Mouse (Mus musculus) kidney, embryonic 14.5 days (tissue): ENCODE data around the gene Rhd. TPM values are rescaled to one million over a fixed set of nuclear protein-coding genes. Genes with fewer than 3 reads are reported as not detected.
"Not testable (repeated sequence)": the region's sequence is repeated elsewhere in the genome, so short reads cannot be mapped to it uniquely, and the experiment has no call there.

ENCODE experiments used
- ATAC-seq: fragments of 200-750 bp; cut with Nextera tagmentation; 2 replicates; pipeline ENCODE4 v1.8.0; 2017; ENCODE audit warnings: moderate number of reproducible peaks, mild to moderate bottlenecking, moderate TSS enrichment, moderate library complexity; ENCODE audit not compliant: low FRiP score, low TSS enrichment
- H3K27ac ChIP-seq: fragments of 300-500 bp; sonication (generic); 2 replicates; pipeline ENCODE4 v1.5.1; 2014; ENCODE audit warnings: low read depth, mild to moderate bottlenecking, low read length, moderate library complexity, mixed read lengths
- H3K27me3 ChIP-seq: fragments of 300-500 bp; sonication (generic); 2 replicates; pipeline ENCODE4 v1.6.1; 2014; ENCODE audit warnings: mild to moderate bottlenecking, low read length; ENCODE audit not compliant: control insufficient read depth, insufficient read depth
- H3K36me3 ChIP-seq: fragments of 300-500 bp; sonication (generic); 2 replicates; pipeline ENCODE4 v1.6.1; 2014; ENCODE audit warnings: low read length, mixed read lengths; ENCODE audit not compliant: control insufficient read depth, insufficient read depth
- H3K4me1 ChIP-seq: fragments of 300-500 bp; sonication (generic); 2 replicates; pipeline ENCODE4 v1.6.1; 2014; ENCODE audit warnings: low read length, mixed read lengths; ENCODE audit not compliant: control insufficient read depth, insufficient read depth
- H3K4me2 ChIP-seq: fragments of 300-500 bp; sonication (generic); replicated peaks from 2 replicates; pipeline ENCODE4 v1.6.1; 2014; ENCODE audit warnings: low read depth, mild to moderate bottlenecking, low read length
- H3K4me3 ChIP-seq: fragments of 300-500 bp; sonication (generic); 2 replicates; pipeline ENCODE4 v1.5.1; 2014; ENCODE audit warnings: mild to moderate bottlenecking, low read length
- H3K9ac ChIP-seq: fragments of 300-500 bp; sonication (generic); 2 replicates; pipeline ENCODE4 v1.6.1; 2014; ENCODE audit warnings: low read depth, mild to moderate bottlenecking, low read length, moderate library complexity
- H3K9me3 ChIP-seq: fragments of 300-500 bp; sonication (generic); 2 replicates; pipeline ENCODE4 v1.6.1; 2016; ENCODE audit warnings: low read length; ENCODE audit not compliant: control insufficient read depth
- WGBS: fragments of 180-500 bp; shearing (Covaris S2); extraction: QIAGEN DNeasy Blood & Tissue Kit; methylation state at CpG from one replicate; pipeline ENCODE4 v1.1.7; 2014; 5-methylcytosine and 5-hydroxymethylcytosine counted together
- polyA plus RNA-seq: library from polyadenylated mRNA; unstranded; fragments of >200 nt; fragmentation: Nextera tagmentation; extraction: Ambion mirVana; gene quantifications from 2 replicates; pipeline ENCODE4 v1.2.1, GENCODE M21; 2014

Rhd gene
- 1.1 and 1.2 TPM in 2 replicates for polyA plus RNA-seq

DNA sequence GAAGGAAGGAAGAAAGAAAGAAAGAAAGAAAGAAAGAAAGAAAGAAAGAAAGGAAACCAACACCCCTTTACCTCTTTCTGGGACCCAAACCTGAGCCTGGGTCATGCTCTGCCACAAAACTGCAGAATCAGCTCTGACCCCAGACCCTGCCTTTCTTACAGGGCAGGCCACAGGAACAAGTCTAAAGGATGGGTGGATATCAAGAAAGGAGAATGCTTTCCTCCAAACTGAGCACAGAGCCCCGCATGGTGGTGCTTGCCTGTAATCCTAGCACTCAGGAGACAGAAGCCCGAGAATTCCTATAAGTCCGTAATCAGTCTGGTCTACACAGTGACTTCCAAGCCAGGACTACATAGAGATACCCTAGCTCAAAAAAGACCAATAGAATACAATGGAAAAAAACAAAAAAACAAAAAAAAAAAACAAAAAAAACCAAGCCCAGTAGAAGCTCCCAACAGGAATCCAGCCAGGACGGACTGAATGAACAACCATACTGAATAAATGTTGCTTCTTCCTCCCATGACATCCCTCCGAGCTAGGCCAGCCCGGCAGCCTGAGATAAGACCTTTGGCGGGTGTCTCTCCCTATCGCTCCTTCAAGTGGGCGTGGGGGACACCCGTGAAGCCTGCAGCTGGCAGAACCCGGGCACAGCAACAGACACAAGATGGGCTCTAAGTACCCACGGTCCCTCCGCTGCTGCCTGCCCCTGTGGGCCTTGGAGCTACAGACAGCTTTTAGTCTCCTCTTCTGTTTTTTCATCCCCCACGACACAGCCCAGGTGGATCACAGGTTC is at the start of gene Rhd:
Rhd (plus strand) TSS at position 600 of the 793 bp plus-strand sequence.
- 77% methylated on average over 14 of the region's 14 CpGs for WGBS
- Histone ChIP-seq H3K4me2 (no peak within 1 kb of the TSS), H3K36me3 (no peaks in the 10 kb centered on the region), H3K4me1 (peaks cover 5% of the 10 kb centered on the region), H3K9me3 (no peaks in the 10 kb centered on the region), H3K27me3 (peaks cover 9% of the 10 kb centered on the region), H3K4me3 (no peak within 1 kb of the TSS), H3K9ac (no peak within 1 kb of the TSS), H3K27ac (no peak within 1 kb of the TSS)
- no peak for ATAC-seq

DNA sequence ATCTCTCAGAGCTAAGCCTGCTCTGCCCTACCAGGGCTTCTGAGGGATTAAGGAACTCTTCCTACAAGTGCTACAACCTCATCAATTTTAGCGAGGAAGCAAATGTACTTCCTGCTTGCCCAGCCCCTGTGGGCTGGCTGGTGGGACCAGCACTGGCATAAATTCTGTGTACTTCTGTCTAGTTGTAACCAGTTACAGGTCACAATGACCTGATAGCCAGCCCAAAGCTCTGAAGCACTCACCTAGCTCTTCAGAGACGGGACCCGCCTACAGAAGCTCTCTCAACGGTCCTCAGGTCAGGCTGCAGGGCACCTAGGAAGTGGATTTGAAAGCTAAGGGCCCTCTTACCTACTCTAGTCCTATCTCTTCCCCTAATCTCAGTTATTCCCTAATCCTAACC is 46.6 kb upstream of the Rhd start:
- 88% methylated on average over 4 of the region's 4 CpGs for WGBS
- no peak overlapping the region for H3K9ac ChIP-seq
- 0 out of 2 replicates have a peak, but pooled peaks cover 3% of the 10 kb centered on the region for H3K4me1 ChIP-seq
- H3K27me3 ChIP-seq = no peaks in the 10 kb centered on the region
- H3K4me2 ChIP-seq = no peak overlapping the region
- no peak overlapping the region for H3K27ac ChIP-seq
- H3K36me3 ChIP-seq = peaks cover 14% of the 10 kb centered on the region; the same call in 1 of the 2 replicates
- ATAC-seq = no peak
- no peak overlapping the region for H3K4me3 ChIP-seq
- no peaks in the 10 kb centered on the region for H3K9me3 ChIP-seq

DNA sequence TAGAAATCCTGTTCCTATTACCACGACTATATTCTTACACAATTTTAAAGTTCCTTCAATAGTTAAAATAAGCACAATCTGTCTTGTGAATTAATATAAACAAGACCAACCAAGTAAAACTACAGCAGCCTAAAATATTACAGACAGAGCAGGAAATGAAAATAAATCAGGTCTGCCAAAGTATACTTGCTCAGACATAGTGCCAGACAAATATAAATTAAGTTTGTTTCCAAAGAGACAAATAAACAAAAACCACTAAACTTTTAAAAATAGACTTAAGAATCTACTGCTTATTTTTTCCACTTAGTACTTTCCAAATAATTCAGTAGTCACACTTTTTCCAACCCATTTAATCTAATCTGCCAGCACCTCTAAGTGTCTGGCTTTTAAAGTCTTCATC is 43.3 kb upstream of the Rhd start:
- Histone ChIP-seq H3K27me3 (no peaks in the 10 kb centered on the region), H3K4me1 (0 out of 2 replicates have a peak, but pooled peaks cover 3% of the 10 kb centered on the region), H3K36me3 (peaks cover 9% of the 10 kb centered on the region; the same call in 1 of the 2 replicates), H3K27ac (no peak overlapping the region), H3K4me2 (no peak overlapping the region), H3K4me3 (no peak overlapping the region), H3K9ac (no peak overlapping the region), H3K9me3 (no peaks in the 10 kb centered on the region)
- 57% methylated on average over 1 of the region's 1 CpGs for WGBS
- ATAC-seq = no peak

DNA sequence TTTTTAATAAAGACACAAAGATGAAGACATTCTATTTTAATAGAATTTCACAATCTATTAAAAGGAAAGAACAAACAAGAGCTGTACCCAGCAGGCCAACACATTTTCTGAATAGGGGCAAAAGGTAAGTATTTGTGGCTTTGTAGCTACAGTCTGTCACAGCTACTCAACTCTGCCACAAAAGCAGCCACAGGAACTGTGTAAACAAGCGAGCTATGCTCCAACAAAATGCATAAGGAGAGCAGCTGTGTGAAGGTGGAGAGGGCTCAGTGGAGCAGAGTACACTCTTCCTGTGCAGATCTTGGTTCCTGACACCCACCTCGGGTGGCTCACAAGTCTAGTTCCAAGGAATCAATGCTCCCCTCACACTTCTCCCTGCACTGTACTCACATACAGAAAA is 40.8 kb upstream of the Rhd start:
- Histone ChIP-seq H3K27ac (no peak overlapping the region), H3K4me2 (no peak overlapping the region), H3K4me1 (0 out of 2 replicates have a peak, but pooled peaks cover 3% of the 10 kb centered on the region), H3K9me3 (no peaks in the 10 kb centered on the region), H3K27me3 (no peaks in the 10 kb centered on the region), H3K9ac (no peak overlapping the region), H3K4me3 (no peak overlapping the region), H3K36me3 (peaks cover 27% of the 10 kb centered on the region; the same call in 1 of the 2 replicates)
- no peak for ATAC-seq
- 54% methylated on average over 2 of the region's 2 CpGs for WGBS

DNA sequence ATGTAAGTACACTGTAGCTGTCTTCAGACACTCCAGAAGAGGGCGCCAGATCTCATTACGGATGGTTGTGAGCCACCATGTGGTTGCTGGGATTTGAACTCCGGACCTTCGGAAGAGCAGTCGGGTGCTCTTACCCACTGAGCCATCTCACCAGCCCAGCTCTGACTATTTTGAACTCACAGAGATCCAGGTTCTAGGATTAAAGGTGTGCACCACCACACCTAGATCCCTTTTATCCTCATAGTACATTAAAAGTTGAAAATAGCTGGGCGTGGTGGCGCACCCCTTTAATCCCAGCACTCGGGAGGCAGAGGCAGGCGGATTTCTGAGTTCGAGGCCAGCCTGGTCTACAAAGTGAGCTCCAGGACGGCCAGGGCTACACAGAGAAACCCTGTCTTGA is 38.5 kb upstream of the Rhd start:
- H3K4me2 ChIP-seq, H3K9me3 ChIP-seq, ATAC-seq, H3K9ac ChIP-seq, H3K27me3 ChIP-seq, H3K4me3 ChIP-seq, H3K27ac ChIP-seq, H3K4me1 ChIP-seq: not testable (repeated sequence)
- 93% methylated on average over 11 of the region's 11 CpGs for WGBS
- H3K36me3 ChIP-seq = peaks cover 27% of the 10 kb centered on the region

DNA sequence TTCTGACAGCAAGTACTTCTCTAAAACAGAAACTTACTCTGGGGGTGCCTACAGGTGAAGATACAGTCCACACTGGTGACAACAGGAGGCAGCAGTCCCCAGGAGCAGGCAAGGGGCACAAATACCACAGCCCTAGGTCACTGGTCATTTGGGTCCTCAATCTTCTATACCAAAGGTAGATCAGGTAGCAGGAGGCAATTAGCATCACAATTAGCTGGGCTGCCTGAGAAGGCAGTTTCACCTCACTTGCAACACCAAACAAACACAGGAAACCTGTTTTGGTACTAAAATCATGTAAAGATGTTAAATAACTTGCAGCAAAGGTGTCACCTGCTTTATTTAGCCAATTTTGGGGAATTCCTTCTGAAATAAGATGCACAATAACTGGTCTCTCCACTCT is 38.0 kb upstream of the Rhd start:
- no peak overlapping the region for H3K27ac ChIP-seq
- H3K36me3 ChIP-seq = peaks cover 31% of the 10 kb centered on the region
- no peaks in the 10 kb centered on the region for H3K27me3 ChIP-seq
- H3K9ac ChIP-seq = no peak overlapping the region
- no peak for ATAC-seq
- 0 out of 2 replicates have a peak, but pooled peaks cover 3% of the 10 kb centered on the region for H3K4me1 ChIP-seq
- H3K9me3 ChIP-seq = no peaks in the 10 kb centered on the region
- H3K4me3 ChIP-seq = no peak overlapping the region
- no peak overlapping the region for H3K4me2 ChIP-seq

DNA sequence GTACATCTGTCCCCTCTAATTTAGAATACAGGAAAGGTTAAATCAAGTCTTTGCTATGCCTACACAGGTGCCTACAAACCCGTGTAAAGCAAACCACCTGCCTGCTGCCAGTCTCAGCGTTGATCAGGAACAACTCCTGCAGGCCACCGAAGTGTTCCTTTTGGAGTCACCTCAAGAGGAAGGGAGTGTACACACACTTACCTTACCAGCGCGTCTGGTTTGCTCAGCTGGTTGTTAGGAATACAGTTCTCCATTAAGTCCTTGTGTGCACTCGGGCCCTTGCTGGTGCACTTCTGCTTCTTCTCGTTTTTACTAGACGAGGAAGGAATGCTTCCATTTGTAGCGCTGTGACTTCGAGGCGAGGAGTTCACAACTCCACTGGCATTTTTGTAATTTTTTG is 36.5 kb upstream of the Rhd start:
- Histone ChIP-seq H3K27ac (no peak overlapping the region), H3K4me2 (no peak overlapping the region), H3K4me3 (no peak overlapping the region), H3K9me3 (no peaks in the 10 kb centered on the region), H3K27me3 (no peaks in the 10 kb centered on the region), H3K4me1 (no peaks in the 10 kb centered on the region), H3K36me3 (peaks cover 34% of the 10 kb centered on the region), H3K9ac (no peak overlapping the region)
- WGBS = 93% methylated on average over 11 of the region's 11 CpGs
- ATAC-seq = no peak

DNA sequence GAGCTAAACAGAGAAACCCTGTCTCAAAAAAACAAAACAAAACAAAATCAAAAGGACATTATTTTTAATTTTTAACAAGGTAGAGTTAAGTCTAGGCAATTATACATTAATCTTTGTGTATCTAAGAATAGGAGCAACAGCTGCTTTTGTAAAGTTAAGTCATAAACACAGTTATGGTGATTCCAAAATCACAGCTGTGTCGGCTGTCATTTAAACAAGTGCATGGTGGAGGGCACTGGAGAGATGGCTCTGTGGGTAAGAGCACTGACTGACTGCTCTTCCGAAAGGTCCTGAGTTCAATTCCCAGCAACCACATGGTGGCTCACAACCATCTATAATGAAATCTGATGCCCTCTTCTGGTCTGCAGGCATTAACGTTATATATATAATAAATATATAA is 32.4 kb upstream of the Rhd start:
- WGBS = 88% methylated on average over 3 of the region's 3 CpGs
- H3K27ac ChIP-seq = no peak overlapping the region
- H3K9ac ChIP-seq = no peak overlapping the region
- H3K4me1 ChIP-seq = no peaks in the 10 kb centered on the region
- ATAC-seq = no peak
- no peaks in the 10 kb centered on the region for H3K27me3 ChIP-seq
- no peak overlapping the region for H3K4me2 ChIP-seq
- H3K36me3 ChIP-seq = peaks cover 45% of the 10 kb centered on the region
- no peak overlapping the region for H3K4me3 ChIP-seq
- no peaks in the 10 kb centered on the region for H3K9me3 ChIP-seq

DNA sequence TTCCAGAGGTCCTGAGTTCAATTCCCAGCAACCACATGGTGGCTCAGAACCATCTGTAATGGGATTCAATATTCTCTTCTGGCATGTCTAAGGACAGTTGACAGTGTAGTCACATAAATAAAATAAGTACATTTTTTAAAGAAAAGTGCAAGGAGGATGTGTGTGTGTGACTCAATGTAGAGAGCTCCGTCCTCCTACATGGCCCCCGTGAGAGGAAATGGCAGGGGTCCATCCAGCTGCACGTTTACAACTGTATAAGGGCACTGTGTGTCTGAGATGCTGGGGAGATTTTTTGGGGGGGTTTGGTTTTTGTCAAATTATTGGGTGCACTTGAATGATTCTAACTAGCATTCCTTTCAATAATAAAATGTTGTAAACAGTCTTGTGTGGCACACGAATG is 28.9 kb upstream of the Rhd start:
- H3K36me3 ChIP-seq = peaks cover 28% of the 10 kb centered on the region
- H3K9ac ChIP-seq = no peak overlapping the region
- 0 out of 2 replicates have a peak, but pooled peaks cover 5% of the 10 kb centered on the region for H3K4me1 ChIP-seq
- ATAC-seq = no peak
- 86% methylated on average over 4 of the region's 4 CpGs for WGBS
- H3K27ac ChIP-seq = no peak overlapping the region
- no peaks in the 10 kb centered on the region for H3K9me3 ChIP-seq
- no peaks in the 10 kb centered on the region for H3K27me3 ChIP-seq
- H3K4me2 ChIP-seq = no peak overlapping the region
- H3K4me3 ChIP-seq = no peak overlapping the region
